Mouse (Mus musculus): ENCODE measurements around the gene Coro1c.

Coro1c gene

DNA sequence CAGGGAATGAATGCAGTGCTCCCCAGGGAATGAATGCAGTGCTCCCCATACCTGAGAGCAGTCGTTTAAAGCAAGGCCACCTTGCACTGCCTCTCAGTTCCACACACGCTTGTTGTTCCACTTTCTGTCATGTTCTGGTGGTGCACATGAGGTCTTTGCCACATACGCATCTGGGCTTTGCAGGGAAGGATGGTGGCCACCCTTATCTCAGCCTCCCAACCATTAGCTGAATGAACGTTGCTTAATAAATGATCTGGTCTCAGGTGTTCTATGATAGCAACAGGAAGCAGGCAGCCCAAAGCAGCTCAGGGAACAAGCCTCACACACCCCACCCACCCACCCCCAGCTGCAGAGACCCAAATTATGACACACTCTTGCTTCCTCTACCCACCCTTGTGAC, 16.1 kb upstream of the Coro1c start:
- no peak for DNase-seq (ENCODE audit: low read depth, low spot score)

DNA sequence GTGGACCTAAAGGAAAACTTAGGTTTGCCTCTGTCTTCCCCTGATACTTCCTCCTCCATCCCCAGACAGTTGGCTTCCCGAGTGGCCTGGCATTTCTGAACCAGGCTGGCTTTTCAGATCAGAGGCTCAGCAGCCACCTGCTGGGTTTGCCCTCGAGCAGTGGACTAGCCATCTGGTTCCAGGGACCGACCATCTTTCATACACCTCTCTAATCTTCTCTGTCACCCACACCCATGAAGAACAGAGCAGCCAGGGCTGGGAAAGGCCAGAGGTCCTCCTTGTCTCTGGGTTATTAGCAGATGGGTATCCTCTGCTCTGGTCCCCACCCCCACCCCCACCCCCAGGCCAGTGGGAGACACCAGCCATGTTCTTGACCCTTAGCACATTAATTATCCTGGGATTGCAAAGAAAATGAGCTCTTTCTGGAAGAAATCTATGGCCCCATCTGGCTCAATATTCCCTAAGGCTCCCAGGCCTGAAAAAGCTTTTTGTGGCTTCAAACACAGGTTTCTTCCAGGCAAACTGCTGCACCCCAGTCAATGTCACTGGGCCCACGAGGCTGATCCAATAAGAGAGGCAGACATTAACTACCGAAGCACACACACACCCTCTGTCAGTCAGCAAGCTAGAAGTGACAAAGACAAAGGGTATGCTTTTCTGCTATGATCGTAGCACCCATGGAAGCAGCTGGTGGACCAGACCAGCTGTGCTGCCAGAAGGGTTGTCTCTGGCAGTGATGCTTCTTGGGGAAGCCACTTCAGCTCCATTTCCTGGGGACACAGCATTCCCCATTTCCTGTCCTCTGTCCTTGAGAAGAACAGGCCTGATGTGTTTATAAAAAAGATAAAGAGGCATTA, 13.0 kb upstream of the Coro1c start:
- DNase-seq (ENCODE audit: low read depth, low spot score) = no peak

DNA sequence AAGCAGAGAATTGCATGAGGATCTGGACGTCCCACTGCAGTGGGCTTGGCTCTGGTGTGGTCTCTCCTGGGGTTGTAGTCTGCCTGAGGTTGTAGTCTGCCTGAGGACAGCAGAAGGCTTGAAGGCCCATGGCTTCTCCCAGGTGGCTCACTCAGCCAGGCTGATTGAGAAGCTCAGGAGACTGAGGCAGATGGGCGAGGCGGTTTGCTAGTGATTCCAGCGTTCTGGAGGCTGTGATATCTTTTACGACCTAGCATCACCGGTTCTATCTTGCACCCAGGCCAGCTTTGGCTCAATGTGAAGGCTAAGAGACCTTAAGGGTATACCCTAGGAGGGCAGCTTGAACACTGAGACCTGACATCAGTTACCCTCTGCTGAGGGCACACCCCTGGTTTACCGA, 10.5 kb upstream of the Coro1c start:
- DNase-seq (ENCODE audit: low read depth, low spot score) = no peak

DNA sequence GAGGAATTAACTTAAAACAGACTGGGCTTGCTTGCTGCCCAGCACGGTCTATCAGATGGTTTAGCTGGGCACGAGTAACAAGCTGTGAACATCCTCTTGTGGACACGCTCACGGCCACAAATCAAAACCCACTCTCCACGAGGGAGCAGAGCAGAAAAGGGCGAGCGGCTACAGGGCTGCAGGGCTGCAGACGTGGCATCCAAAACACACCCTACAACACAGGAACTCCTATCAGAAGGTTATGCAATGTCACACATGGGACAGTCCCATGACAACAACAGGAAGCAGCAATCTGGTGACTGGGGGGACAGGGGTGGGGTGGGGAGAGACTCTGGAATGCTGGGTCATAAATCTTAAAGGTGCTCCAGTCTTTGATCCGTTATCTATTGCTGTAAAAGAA, 10.1 kb upstream of the Coro1c start:
- no peak for DNase-seq (ENCODE audit: low read depth, low spot score)

DNA sequence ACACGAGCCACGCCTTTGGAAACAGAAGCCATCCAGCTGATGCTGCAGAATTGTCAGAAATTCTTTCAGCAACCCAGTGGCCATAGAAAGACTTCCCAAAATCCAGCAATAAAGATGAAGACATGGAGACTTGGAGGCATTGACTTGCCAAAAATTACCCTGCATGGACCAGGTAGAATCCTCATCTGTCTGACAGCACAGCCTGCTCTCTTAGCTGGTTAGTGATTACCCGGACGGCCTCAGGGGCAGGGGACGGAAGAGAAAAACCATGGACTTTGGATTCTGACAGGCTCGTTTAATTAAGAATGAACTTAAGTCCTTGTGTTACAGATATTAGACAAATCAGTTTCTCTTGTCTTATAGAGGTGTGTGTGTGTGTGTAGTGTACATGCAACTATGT, 2.1 kb upstream of the Coro1c start:
- DNase-seq (ENCODE audit: low read depth, low spot score) = no peak

DNA sequence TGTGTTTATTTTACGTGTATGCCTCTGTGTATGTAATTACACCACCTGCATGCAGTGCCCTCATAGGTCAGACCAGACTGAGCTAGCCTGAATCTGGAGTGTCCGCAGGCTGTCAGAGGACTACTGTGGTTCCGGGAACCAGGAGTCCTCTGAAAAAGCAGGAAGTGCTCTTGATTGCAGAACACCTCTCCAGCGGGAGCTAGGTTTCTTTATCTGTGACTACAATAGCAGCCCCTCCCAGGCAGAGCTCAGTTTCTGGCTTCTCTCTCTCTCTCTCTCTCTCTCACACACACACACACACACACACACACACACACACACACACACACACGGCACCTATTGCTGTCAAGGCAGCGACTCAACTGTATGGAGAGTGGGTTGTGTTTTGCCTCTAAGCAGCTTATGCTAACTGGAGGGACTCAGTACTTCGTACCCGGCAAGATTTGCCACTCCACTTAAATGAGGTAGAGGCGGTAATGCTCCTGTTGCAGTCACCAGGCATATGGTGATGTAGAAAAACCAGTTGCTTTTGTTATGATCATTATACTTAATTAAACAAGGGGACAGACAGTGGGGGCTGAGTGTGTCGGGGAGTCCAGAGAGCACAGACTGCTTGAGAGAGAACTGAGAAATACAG, 1.6 kb upstream of the Coro1c start:
- no peak for DNase-seq (ENCODE audit: low read depth, low spot score)

DNA sequence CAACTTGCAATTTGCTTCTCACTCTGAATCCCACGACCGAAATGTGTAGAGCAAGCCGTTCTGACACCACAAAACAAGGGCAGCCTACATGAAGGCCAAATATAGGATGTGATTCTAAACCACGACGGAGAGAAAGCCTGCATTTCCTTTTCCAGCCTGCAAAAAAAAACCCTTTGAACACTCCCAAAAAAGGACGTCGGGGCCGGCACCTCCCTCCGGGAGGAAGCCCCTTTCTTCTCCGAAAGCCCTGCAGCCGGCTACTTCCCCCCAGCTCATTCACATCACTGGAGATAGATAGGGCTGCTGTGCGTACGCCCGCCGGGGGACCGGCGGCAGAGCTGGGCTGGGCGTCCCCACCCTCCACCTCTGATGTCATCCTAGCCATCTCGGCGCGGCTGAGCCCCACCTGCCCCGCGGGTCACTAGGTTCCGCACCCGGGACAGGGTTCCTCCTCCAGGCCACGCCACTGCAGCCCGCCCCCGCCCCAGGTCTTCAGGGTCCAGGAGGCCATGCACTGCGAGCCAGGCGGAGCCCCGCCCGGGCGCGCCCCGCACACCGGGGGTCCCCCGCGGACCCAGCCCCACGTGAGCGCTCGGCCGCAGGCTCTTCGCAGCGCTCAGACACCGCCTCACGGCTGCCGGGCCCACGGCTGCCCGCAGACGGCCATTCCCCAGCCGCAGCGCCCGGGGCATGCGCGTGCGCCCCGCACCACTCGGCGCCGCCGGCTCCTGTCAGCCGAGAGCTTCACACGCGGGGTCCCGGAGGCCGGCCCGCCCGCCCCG, 581 bp downstream of the Coro1c start:
- DNase-seq (ENCODE audit: low read depth, low spot score) = no peak

DNA sequence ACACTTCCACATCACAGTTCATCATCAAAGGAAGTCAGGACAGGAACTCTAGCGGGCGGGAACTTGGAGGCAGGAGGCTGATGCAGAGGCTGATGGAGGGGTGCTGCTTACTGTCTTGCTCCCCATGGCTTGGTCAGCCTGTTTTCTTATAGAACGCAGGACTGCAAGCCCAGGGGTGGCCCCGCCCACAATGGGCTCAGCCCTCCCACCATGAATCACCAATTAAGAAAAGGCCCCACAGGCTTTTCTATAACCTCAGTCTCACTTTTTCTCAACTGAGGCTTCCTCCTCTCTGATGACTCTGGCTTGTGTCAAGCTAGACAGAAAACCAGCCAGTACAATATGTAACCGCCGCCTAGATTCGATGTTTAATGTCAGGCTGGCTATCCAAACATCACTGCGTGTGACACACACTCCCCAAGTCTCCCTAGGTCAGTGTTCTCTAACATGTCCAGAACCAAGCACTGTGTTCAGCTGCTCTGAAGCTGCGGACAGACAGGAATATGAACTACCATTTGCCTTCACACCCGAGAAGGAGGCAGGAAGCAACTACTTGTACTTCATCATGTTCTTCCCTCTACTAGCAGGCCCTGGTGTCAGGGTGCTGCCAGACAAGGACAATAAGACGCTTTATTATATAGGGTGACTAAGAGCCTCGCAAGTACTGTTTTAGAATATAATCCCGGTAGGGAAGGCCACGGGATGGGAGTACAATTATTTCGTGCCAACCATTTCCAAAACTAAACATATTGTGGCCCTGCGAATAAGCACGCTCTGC, 1.4 kb downstream of the Coro1c start:
- DNase-seq (ENCODE audit: low read depth, low spot score) = no peak

DNA sequence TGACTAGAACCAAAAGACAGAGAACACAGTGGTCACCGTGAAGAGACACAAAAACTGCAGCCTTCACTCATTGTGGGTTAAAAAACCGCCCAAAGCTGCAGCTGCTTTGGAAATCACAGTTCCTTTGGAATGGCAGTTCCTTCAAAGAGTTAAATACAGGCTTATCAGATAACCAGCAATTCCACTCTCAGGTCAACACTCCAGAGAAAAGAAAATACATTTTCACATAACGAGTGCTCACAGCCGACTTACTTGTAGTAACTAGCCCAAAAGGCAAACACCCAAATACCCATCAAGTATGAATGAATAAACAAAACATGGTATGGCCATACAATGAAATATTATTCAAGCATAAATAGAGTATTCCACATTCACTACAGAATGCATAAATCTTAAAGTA, 3.6 kb downstream of the Coro1c start:
- no peak for DNase-seq (ENCODE audit: low read depth, low spot score)

DNA sequence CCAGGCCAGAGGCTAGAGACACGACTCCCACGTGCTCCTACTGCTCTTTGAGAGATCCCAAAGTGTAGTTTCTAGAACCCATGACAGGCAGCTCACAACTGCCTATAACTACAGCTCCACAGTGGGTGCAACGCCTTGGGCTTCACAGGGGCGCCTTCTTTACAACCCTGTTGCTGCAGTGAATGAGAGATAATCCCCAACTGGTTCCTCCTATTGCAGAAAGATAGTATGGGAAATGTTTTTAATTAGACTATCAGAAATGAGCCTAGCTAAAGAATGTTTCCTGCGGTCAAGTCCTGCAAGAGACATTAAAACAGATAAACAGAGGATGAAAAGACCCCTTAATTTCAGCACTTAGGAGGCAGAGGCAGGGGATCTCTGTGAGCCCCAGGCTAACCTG, 5.6 kb downstream of the Coro1c start:
- DNase-seq (ENCODE audit: low read depth, low spot score) = no peak

DNA sequence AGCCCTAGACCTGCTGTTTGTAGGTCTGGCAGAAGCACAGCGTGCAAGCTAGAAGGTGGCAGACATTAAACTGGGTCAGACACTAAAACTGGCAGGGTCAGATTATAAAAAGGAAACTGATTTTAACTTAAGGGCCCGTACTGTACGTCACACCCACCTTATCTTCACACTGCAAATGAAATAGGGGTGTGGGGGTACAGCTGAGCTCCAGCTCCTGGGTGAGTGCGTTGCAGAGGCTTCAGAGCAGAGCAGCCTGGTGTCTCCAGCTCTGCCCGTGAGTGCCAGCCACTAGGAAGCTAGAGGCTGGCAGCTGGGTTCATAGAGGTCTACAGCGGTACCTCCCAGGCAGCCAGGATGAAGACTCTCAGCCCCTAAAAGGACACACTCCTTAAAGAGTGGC, 6.5 kb downstream of the Coro1c start:
- no peak for DNase-seq (ENCODE audit: low read depth, low spot score)

DNA sequence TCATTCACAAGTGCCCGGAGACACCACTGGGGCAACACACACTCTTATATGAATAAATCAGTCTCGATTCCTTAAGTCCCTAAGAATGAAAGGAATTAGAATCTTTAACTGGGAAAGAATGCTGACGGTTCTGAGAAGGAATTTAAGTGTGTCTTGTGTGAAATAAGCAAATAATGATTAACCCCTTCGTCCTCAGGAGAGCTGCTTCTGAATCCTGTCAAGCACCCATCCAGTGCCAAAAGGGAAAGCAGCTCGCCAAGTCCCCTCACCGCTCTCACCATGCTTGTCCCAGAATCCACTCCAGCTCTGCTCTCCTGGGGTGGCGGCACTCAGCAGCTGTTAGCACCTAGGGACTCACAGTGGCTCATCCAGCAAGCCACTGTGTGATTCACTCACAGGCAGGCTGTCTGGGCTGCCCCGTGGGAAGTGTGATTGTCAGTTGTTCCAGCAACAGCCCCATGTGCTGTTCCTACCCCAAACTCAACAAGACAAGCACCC, 7.4 kb downstream of the Coro1c start:
- no peak for DNase-seq (ENCODE audit: low read depth, low spot score)

DNA sequence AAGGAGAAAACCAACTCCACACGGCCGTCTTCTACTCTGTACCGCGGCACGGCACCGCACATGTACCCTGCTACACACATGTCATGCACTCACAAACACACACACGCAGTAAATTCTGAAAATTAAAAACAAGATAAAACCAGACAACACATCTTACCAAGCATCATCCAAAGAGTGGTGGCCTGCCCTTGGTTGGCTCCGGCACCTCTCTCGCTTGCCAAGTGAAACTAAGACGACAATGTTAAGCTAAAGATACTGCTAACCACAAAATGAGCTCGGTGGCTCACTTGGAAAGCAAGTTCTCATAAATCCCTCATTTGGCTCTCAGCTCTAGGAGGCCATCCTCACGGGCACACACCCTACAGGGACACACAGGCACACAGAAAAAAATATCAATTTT, 9.0 kb downstream of the Coro1c start:
- DNase-seq (ENCODE audit: low read depth, low spot score) = no peak

DNA sequence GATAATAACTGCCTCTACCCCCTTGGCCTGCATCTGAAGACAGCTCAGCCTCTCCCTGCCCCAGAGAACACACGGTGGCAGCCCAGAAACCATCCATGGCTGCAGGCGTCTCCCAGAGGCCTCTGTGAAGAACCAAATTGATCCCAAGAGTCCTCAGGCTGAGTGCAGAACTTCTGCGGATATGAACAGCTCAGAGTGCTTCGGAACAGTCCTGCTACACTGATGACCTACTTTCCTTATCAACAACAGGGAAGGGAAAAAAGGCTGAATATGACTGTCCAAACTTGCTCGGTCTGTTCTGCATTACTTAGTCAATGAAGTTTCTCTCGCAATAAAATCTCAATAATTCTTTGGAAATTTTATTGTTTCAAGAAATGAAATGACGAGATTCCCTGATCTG, 16.6 kb downstream of the Coro1c start:
- DNase-seq (ENCODE audit: low read depth, low spot score) = no peak

DNA sequence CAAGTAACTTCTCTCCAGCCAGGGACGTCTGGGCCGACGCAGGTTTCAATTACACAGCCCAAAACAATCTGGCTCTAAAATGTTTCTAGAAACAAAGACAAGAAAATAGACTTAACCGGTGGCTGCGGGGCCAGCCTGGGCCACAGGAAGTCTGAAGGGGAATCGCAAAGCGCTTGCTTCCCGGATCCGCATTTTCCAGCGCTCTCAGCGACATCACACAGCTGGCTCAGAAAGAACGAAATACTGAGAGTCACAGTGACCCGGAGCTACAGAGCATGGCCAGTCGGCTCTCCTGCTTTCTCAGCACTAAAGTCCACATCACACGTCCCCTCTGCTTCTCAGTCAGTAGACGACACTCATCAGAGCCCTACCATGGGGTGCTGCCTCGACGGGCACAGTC, 17.7 kb downstream of the Coro1c start:
- DNase-seq (ENCODE audit: low read depth, low spot score) = no peak

DNA sequence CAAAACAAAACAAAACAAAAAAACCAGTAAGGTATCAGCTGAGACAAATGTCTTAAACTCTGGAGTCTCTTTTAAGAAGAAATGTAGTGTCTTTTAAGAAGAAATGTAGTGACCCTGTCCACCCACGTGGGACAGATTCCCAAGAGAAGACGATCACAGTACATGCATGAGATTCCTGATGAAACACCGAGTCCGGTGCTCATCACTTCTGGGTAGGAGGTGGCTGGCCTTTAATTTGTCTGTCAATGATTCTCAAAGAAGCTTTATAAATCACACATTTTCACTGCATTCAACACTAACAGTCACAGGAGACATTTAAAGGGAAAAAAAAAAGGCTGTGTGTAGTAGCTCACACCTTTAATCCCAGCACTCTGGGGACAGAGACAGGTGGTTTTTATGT, 18.6 kb downstream of the Coro1c start:
- DNase-seq (ENCODE audit: low read depth, low spot score) = no peak

DNA sequence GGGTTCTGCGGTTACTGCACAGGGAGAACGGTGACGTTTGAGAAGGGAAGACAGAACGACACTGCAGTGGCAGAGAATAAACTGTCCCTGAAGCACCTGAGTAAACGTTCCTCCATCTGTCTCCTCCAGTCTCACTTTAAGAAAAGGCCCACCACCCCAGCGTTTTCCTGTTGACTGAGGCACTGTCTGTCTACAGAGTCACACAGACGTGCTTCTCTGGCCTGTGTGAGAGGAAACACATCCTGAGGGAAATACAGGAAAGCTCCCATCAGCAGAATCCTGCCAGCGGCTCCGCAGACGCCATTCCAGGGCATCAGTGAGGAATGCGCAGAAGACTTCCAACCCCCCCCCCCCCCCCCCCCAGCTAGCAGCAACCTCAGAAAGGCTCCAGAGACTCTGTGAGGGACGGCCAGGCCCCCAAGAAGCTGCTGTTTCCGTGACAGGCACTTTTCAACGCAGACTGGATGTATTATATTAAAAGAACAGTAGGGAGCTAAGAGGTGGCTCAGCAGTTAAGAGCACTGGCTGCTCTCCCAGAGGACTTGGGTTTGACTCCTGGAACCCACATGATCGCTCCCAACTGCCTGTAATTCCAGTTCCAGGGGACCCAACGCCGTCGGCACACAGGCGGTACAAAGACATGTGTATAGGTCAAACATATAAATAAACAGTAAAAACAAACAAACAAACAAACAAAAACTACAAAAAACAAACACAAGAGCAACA, 19.2 kb downstream of the Coro1c start:
- no peak for DNase-seq (ENCODE audit: low read depth, low spot score)

DNA sequence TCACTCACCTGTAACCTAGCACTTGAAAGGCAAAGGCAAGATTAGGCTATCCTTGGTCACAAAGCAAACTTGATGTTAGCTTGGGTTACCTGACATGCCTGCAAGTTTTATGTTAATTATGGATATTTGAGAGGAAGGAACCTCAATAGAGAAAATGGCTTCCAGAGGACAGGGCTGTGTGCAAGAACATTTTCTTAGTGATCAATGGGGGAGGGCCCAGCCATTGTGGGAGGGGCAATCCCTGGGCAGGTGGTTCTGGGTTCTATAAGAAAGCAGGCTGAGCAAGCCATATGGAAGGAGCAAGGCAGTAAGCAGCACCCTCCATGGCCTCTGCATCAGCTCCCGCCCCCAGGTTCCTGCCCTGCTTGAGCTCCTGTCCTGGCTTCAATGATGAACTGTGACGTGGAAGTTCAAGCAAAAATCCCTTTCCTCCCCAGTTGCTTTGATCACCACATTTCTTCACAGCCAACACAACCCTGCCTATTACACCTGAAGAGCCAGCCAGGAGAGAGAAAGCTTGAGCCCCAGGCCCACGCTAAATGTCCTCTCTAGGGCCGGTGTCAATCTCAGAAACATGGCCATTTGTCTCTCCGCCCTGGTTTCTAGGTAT, 20.3 kb downstream of the Coro1c start:
- no peak for DNase-seq (ENCODE audit: low read depth, low spot score)

DNA sequence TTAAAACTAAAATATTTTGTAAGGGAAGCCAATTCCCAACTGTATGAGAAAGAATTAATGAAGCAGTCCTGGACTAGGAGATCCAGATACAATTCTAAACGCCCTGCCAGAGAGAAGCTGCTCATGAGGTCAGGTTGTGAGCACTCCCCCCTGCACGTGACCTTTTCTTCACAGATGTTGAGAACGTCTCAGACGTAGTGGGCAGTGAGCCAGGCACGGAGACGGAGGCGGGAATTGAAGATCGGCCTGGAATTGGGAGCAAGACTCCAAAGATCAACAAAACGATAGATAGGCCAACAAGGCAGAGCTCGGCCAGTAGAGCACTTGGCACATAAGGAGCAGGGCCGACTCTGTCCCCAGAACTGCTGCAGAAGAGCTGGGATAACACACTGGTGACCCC, 21.4 kb downstream of the Coro1c start:
- no peak for DNase-seq (ENCODE audit: low read depth, low spot score)

DNA sequence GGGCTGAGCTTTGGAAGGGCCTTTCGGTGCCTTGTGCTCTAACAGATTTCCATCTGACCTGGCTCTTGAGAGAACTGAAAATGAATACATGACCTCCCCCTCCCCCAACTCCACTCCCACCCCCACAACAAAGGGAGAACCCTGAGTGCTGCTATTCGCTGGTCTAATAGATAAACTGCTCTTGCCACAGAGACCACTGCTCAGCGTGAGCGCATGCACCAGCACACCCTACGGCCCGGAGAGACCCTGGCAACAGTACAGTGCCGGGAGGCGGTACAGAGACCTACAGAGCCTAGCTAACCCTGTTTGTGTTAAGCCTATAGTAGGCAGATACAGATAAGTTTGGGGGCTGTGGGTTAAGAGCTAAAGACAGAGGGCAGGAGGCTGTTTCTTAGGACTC, 22.9 kb downstream of the Coro1c start:
- no peak for DNase-seq (ENCODE audit: low read depth, low spot score)

DNA sequence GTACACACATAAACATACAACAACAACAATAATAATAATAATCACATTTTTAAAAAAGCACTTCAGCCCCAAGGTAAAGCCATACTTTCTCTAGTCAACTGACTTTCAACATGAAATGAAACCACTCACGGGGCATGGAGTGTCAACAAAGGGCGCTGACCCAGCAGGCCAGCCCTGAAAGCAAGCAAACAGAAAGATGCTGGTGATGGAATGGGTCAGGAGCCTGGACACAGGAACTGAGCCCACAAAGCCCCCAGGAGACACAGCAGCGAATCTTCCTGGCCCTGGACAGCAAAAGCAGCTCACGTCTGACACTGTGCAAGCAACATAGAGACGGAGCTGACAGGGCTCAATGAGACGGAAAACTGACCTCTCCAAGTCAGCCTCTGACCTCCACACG, 23.8 kb downstream of the Coro1c start:
- DNase-seq (ENCODE audit: low read depth, low spot score) = no peak

All from embryo, embryonic 11.5 days (tissue).